Mouse (Mus musculus): ENCODE measurements around the gene Rsg1.

DNA sequence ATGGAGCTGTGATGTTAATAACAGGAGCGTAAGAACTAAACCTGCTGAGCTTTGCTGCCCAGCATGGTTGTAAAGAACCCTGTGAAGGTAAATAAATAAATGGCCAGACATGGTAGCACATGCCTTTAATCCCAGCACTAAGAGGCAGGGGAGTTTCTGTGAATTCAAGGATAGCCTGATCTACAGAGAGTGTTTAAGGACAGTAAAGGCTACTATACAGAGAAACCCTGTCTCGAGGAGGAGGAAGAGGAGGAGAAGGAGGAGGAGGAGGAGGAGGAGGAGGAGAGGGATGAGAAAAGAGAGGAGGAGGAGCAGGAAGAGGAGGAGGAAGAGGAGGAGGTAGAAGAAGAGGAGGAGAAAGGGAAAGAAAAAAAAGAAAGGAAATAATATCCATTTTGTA, 414 bp upstream of the Rsg1 start:
- TF ChIP-seq CTCF (IDR thresholded peaks at IDR 0.05; ENCODE audit: borderline replicate concordance, insufficient read depth, low read length) (no peak), POLR2A (IDR thresholded peaks at IDR 0.05; ENCODE audit: low read depth, low read length) (no peak)
